Mouse (Mus musculus) limb, embryonic 13.5 days (tissue): ENCODE measurements at regions not wholly inside any gene's neighbourhood (a gene's known extent, or its start where the extent isn't known, plus 50 kb on each side); places are given as distances from the start of the nearest gene placed in this dataset.

Source experiments
- ATAC-seq: fragments of 200-750 bp; cut with Nextera tagmentation; 2 replicates; pipeline ENCODE4 v1.8.0; 2017; ENCODE audit warnings: low read depth, moderate number of reproducible peaks, moderate TSS enrichment; ENCODE audit not compliant: low FRiP score
- H3K27ac ChIP-seq: fragments of 300-500 bp; sonication (generic); 2 replicates; pipeline ENCODE4 v1.5.1; 2015; ENCODE audit warnings: inconsistent platforms, mild to moderate bottlenecking, moderate library complexity
- H3K27me3 ChIP-seq: fragments of 300-500 bp; sonication (generic); 2 replicates; pipeline ENCODE4 v1.6.1; 2015; ENCODE audit warnings: mild to moderate bottlenecking, inconsistent platforms
- H3K36me3 ChIP-seq: fragments of 300-500 bp; sonication (generic); 2 replicates; pipeline ENCODE4 v1.6.1; 2015; ENCODE audit warnings: inconsistent platforms, mild to moderate bottlenecking, moderate library complexity
- H3K4me1 ChIP-seq: fragments of 300-500 bp; sonication (generic); 2 replicates; pipeline ENCODE4 v1.6.1; 2015; ENCODE audit warnings: inconsistent platforms
- H3K4me2 ChIP-seq: fragments of 300-500 bp; sonication (generic); replicated peaks from 2 replicates; pipeline ENCODE4 v1.6.1; 2015; ENCODE audit warnings: inconsistent platforms, mild to moderate bottlenecking, moderate library complexity
- H3K4me3 ChIP-seq: fragments of 300-500 bp; sonication (generic); 2 replicates; pipeline ENCODE4 v1.5.1; 2015; ENCODE audit warnings: moderate library complexity, mild to moderate bottlenecking, inconsistent platforms
- H3K9ac ChIP-seq: fragments of 300-500 bp; sonication (generic); 2 replicates; pipeline ENCODE4 v1.6.1; 2015; ENCODE audit warnings: mild to moderate bottlenecking, inconsistent platforms
- H3K9me3 ChIP-seq: fragments of 300-500 bp; sonication (generic); 2 replicates; pipeline ENCODE4 v1.6.1; 2016; ENCODE audit warnings: inconsistent platforms
- WGBS: fragments of 180-500 bp; shearing (Covaris S2); methylation state at CpG from one replicate; pipeline ENCODE4 v1.1.7; 2015; 5-methylcytosine and 5-hydroxymethylcytosine counted together

DNA sequence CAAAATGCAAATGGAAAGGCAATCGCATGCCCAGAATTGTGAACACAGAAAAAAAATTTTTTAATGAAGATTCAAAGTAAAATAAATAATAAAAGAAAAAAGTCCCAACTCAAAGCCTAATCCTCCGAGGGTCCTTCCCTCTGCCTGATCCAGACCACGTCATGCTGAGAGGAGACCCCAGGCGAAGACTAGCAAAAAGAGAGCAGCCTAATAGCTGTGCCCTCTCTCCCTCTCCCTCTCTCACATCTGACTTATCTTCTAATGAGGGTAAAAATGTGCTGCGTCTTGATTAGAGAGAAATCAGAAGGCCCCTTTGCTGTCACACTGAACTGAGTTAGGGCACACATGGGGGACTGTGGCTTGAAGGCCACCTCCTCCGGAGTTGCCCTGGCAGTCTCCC, 163.1 kb upstream of the Nectin1 start:
- Histone ChIP-seq H3K36me3 (no peaks in the 10 kb centered on the region), H3K4me2 (no peak overlapping the region), H3K9ac (no peak overlapping the region), H3K27me3 (0 out of 2 replicates have a peak, but pooled peaks cover 2% of the 10 kb centered on the region), H3K4me1 (no peaks in the 10 kb centered on the region), H3K27ac (no peak overlapping the region), H3K9me3 (no peaks in the 10 kb centered on the region), H3K4me3 (no peak overlapping the region)
- no peak for ATAC-seq
- 48% methylated on average over 6 of the region's 6 CpGs for WGBS

DNA sequence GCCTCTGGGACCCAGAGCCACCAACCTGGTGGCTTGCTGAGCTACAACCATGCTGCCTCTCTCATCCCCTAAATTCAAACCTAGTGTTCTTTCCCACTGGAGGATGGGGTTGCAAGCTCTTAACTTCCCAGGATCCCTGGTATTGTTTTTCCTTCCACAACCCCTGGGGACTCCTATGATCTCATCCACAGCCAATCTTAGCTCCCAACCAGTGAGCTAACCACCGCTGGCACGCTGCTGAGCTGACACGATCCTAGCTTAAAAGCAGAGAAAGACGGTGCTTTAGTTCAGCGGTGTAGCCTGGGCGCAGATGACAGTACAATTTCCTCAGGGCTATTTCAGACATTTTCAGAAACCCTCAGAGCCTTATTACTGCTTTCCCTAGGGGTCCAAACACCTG, 158.2 kb upstream of the Nectin1 start:
- Histone ChIP-seq H3K36me3 (no peaks in the 10 kb centered on the region), H3K9ac (no peak overlapping the region), H3K27me3 (no peaks in the 10 kb centered on the region), H3K4me3 (no peak overlapping the region), H3K27ac (no peak overlapping the region), H3K4me2 (no peak overlapping the region), H3K4me1 (no peaks in the 10 kb centered on the region), H3K9me3 (no peaks in the 10 kb centered on the region)
- no peak for ATAC-seq
- WGBS: 72% methylated on average over 6 of the region's 6 CpGs

DNA sequence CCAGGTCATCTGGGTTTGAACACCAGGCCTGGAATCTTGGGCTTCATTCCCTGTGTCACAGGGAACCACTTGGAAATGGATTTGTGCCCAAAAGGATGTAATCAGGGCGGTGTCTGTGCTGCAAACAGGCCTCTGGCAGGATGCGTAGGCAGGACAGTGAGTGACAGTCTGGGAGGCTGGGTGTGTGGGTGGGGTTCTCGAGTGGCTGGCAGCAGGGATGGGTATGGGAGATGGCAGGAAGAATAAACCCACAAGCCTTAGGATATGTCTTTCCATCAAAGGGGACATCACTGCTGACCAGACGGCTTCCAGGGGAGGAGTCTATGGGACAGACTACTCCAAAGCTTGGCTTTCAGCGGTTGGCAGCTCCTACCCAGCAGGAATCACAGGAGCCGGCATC, 150.5 kb upstream of the Nectin1 start:
- ATAC-seq: no peak
- no peak overlapping the region for H3K9ac ChIP-seq

DNA sequence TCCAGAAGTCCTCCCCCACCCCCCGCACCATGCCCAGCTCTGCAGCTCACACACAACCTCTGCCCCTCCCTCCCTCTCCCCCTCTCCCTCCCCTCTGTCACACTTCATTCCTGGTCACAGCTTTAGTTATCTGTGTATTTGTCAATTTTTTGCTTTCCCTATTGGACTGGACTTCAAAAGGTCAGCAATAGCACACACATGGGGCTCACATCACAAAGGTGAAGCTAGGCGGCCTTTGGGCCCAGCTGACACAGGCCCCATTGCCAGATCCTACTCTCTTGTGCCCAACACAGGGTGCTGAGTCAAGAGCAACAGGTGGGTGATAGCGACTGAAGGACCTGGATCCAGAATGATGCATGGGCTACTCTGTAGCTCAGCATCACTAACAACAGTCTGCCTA, 149.0 kb upstream of the Nectin1 start:
- H3K27me3 ChIP-seq: no peaks in the 10 kb centered on the region
- no peak overlapping the region for H3K4me2 ChIP-seq
- H3K9ac ChIP-seq: no peak overlapping the region
- no peaks in the 10 kb centered on the region for H3K36me3 ChIP-seq
- no peaks in the 10 kb centered on the region for H3K9me3 ChIP-seq
- WGBS: 82% methylated on average over 3 of the region's 3 CpGs
- H3K27ac ChIP-seq: no peak overlapping the region
- ATAC-seq: no peak
- no peak overlapping the region for H3K4me3 ChIP-seq
- H3K4me1 ChIP-seq: no peaks in the 10 kb centered on the region

More for the DNA sequence above, 150.5 kb upstream of the Nectin1 start:
- Histone ChIP-seq H3K36me3 (no peaks in the 10 kb centered on the region), H3K4me2 (no peak overlapping the region), H3K4me1 (no peaks in the 10 kb centered on the region), H3K4me3 (no peak overlapping the region), H3K27ac (no peak overlapping the region), H3K27me3 (no peaks in the 10 kb centered on the region), H3K9me3 (no peaks in the 10 kb centered on the region)
- 79% methylated on average over 6 of the region's 6 CpGs for WGBS

DNA sequence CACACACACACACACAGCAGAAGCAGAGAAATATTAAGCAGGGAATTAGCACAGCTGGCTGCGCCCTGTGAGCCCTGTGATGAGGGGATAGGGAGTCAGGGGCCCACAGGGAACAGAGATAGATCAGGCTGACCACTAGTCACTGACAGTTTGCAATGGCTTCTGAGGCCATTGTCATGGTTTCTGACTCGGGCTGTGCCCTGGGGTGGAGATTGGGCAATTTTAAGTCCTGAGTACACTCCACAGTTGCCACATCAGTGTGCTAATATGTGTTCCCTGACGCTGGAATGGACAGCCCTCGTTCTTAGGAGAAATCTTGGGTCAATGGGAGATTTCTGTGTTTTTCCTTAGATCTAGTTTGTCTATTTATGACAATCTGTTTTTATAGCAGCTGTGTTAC, 148.3 kb upstream of the Nectin1 start:
- no peaks in the 10 kb centered on the region for H3K9me3 ChIP-seq
- ATAC-seq: no peak
- H3K27me3 ChIP-seq: no peaks in the 10 kb centered on the region
- no peak overlapping the region for H3K4me3 ChIP-seq
- no peak overlapping the region for H3K9ac ChIP-seq
- H3K4me1 ChIP-seq: no peaks in the 10 kb centered on the region
- H3K27ac ChIP-seq: no peak overlapping the region
- 78% methylated on average over 4 of the region's 4 CpGs for WGBS
- no peaks in the 10 kb centered on the region for H3K36me3 ChIP-seq
- no peak overlapping the region for H3K4me2 ChIP-seq

DNA sequence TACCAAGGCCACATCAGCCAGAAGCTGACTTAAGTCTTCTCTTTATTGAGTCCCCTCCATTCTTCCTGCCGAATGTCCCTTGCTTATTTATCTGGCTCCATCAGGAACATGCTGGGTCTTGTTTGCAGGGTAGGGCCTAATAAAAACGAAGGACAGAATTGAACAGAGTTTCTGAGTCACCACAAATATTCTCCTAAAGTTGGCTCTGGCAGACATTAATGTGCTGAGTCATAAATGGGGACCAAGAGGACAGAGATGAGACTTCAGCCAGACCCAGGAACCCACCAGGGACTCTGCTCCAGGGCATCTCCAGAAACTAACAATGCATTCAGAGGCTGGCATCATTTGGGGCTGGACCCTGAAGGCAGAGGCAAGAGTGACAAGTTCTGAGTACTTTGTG, 143.4 kb upstream of the Nectin1 start:
- 59% methylated on average over 2 of the region's 2 CpGs for WGBS
- Histone ChIP-seq H3K9me3 (no peaks in the 10 kb centered on the region), H3K27ac (no peak overlapping the region), H3K4me2 (no peak overlapping the region), H3K27me3 (no peaks in the 10 kb centered on the region), H3K36me3 (no peaks in the 10 kb centered on the region), H3K9ac (no peak overlapping the region), H3K4me3 (no peak overlapping the region), H3K4me1 (no peaks in the 10 kb centered on the region)
- no peak for ATAC-seq

DNA sequence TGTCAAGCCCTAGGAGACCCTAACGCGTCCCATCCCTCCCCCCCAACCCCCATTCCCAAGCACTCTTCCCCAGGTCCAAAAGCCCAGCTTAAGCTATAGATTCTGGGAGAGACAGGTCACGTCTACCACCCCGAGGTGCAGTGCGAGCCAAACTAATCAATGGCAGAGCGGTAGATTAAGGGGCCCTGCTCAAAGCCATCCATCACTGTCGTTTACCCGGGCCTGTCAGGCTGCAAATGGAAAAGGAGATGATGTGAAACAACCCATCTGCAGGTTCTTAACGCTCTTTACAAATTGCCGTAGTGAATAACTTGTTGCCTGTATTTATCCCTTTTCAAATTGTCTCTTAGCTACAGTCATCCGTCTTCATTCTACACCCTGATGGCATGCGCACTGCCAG, 126.2 kb upstream of the Nectin1 start:
- H3K27me3 ChIP-seq: peaks cover 20% of the 10 kb centered on the region
- no peak for ATAC-seq
- H3K4me1 ChIP-seq: no peaks in the 10 kb centered on the region
- WGBS: 15% methylated on average over 12 of the region's 12 CpGs
- H3K4me3 ChIP-seq: no peak overlapping the region
- H3K36me3 ChIP-seq: no peaks in the 10 kb centered on the region
- H3K9me3 ChIP-seq: no peaks in the 10 kb centered on the region
- H3K9ac ChIP-seq: no peak overlapping the region
- no peak overlapping the region for H3K4me2 ChIP-seq
- no peak overlapping the region for H3K27ac ChIP-seq

DNA sequence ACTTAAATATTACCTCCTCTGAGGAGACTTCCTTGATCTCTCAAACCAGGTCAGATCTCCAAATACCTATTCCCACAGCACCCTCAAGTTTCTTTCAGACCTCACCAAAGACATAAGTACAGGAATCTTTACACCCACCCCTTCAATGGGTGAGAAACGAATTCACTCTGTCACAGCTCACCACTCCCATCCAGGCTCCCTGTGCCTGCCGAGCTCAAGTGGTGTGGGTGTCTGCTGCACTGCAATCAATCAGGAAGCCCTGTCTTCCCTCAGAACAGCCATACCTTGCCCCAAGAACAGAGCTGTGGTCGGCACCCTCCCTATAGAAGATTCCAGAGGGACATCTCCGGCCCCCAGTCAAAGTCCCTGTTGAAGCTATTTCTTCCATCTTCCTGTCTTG, 116.2 kb upstream of the Nectin1 start:
- no peaks in the 10 kb centered on the region for H3K36me3 ChIP-seq
- no peak overlapping the region for H3K9ac ChIP-seq
- no peaks in the 10 kb centered on the region for H3K9me3 ChIP-seq
- H3K4me1 ChIP-seq: no peaks in the 10 kb centered on the region
- no peak overlapping the region for H3K4me3 ChIP-seq
- H3K27ac ChIP-seq: no peak overlapping the region
- peaks cover 2% of the 10 kb centered on the region; the same call in 1 of the 2 replicates for H3K27me3 ChIP-seq
- WGBS: 43% methylated on average over 4 of the region's 4 CpGs
- H3K4me2 ChIP-seq: no peak overlapping the region
- no peak for ATAC-seq

DNA sequence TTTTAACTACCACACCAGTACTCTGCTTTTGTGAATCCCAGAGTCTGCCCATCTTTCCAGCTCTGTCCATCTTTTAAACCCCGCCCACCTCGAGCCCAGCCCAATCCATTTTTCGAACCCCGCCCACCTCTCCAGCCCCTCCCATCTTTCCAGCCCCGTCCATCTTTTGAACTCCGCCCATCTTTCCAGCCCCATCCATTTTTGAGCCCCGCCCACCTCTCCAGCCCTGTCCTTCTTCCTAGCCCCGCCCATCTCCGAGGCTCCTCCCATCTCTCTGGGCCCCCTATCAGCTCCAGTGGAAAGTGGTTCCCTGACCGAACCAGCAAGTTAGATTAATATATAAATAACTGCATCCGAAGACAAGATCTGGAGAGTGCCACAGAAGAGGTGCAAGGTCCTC, 115.0 kb upstream of the Nectin1 start:
- Histone ChIP-seq H3K4me2 (no peak overlapping the region), H3K27me3 (peaks cover 2% of the 10 kb centered on the region; the same call in 1 of the 2 replicates), H3K4me3 (no peak overlapping the region), H3K27ac (no peak overlapping the region), H3K9ac (no peak overlapping the region), H3K9me3 (no peaks in the 10 kb centered on the region), H3K4me1 (no peaks in the 10 kb centered on the region), H3K36me3 (no peaks in the 10 kb centered on the region)
- WGBS: 43% methylated on average over 11 of the region's 11 CpGs
- no peak for ATAC-seq

DNA sequence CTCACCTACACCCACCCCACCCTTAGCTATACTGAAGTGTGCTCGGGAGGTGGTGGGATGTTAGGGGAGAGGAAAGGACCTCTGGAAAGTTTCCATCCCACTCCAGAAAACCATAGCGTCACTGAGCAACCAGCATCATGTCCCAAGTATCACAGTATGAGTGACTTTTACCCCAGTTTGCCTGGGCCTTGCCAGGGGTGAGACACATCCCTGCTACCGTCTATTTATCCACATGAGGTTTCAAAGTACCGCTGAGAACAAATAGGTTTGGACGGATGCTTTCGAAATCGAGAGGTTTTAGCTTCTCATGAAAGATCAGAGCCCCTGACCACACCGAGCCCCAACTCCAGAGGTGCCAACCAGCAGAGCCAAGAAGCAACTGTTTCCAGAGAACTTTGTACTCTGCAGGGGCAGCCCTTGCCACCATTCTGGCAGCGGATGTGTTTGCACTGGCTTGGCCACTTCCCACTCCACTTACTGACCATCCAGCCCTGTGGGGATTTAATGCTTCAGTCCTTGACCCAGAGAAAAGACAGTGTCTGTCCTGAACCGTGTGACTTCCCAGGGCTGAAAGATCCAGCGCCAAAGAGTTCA, 107.3 kb upstream of the Nectin1 start:
- 82% methylated on average over 11 of the region's 11 CpGs for whole genome bisulfite sequencing
- no peak overlapping the region for H3K9ac ChIP-seq
- no peak overlapping the region for H3K4me3 ChIP-seq
- H3K27ac ChIP-seq: no peak overlapping the region
- ATAC-seq: no peak
- no peaks in the 10 kb centered on the region for H3K4me1 ChIP-seq
- H3K27me3 ChIP-seq: no peaks in the 10 kb centered on the region
- H3K36me3 ChIP-seq: no peaks in the 10 kb centered on the region
- H3K4me2 ChIP-seq: no peak overlapping the region
- H3K9me3 ChIP-seq: no peaks in the 10 kb centered on the region

DNA sequence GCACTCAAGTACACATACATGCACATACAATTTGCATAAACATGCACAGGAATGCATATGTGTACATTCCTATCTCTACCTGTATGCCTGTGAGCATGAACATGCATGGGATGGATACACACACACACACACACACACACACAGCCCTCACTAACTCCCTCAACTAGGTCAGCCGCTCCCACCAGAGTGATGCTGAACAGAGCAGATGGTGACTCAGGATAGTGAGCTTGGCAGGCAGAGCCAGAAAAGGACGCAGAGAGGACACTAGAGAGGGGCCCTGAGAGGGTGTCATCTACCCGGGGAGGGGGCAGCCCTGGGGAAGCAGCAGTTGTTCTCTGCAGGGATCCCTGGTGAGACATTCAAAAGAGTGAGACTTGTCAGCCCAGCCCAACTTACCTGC, 85.6 kb upstream of the Nectin1 start:
- no peaks in the 10 kb centered on the region for H3K36me3 ChIP-seq
- H3K27ac ChIP-seq: no peak overlapping the region
- H3K9ac ChIP-seq: no peak overlapping the region
- no peak for ATAC-seq
- H3K4me3 ChIP-seq: no peak overlapping the region
- 61% methylated on average over 3 of the region's 3 CpGs for WGBS
- H3K4me1 ChIP-seq: no peaks in the 10 kb centered on the region
- no peak overlapping the region for H3K4me2 ChIP-seq
- no peaks in the 10 kb centered on the region for H3K27me3 ChIP-seq
- no peaks in the 10 kb centered on the region for H3K9me3 ChIP-seq

DNA sequence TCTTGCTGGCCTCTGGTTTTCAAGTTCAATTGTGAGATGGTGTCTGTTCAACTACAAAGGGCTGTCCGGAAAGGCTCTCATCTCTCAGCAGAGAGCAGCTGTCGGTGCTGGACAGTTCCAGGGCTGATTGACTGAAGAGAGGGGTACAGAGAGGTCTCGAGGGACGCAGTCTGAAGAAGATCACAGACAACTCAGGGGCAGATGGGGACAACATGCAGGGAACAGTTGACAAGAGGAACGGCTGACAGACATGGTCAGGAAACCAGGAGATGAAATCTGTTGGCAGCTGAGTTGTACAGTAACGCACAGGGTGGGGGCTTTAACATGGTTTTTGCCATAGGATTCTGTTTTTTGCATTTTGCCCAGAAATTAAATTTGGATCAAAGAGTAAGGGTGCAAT, 84.5 kb upstream of the Nectin1 start:
- no peaks in the 10 kb centered on the region for H3K36me3 ChIP-seq
- H3K27me3 ChIP-seq: no peaks in the 10 kb centered on the region
- no peak overlapping the region for H3K4me3 ChIP-seq
- 67% methylated on average over 6 of the region's 6 CpGs for WGBS
- H3K9ac ChIP-seq: no peak overlapping the region
- no peaks in the 10 kb centered on the region for H3K4me1 ChIP-seq
- no peak for ATAC-seq
- H3K9me3 ChIP-seq: no peaks in the 10 kb centered on the region
- H3K4me2 ChIP-seq: no peak overlapping the region
- H3K27ac ChIP-seq: no peak overlapping the region

DNA sequence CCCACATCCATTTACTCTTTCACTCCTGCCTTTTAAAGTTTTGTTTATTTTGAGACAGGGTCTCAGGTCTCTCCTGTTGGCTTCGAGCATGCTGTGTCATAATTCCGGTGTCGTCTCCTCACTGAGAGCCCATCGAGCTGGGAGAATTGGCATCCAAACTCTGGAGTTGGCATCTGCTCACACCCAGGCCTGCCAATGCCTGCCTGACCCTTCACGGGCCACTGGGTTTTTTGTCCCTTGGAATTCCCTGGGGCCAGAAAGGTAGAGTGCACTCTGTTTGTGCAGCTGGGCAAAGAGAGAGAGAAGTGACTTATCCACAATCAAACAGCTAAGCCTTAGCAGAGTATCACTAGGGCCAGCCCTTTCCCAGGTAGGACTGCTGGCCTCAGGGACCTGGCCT, 83.6 kb upstream of the Nectin1 start:
- Histone ChIP-seq H3K27me3 (no peaks in the 10 kb centered on the region), H3K4me1 (no peaks in the 10 kb centered on the region), H3K9me3 (no peaks in the 10 kb centered on the region), H3K36me3 (no peaks in the 10 kb centered on the region), H3K9ac (no peak overlapping the region), H3K4me2 (no peak overlapping the region), H3K4me3 (no peak overlapping the region), H3K27ac (no peak overlapping the region)
- no peak for ATAC-seq
- WGBS: 86% methylated on average over 5 of the region's 5 CpGs
